Mouse (Mus musculus): ENCODE measurements at regions not wholly inside any gene's neighbourhood (a gene's known extent, or its start where the extent isn't known, plus 50 kb on each side); places are given as distances from the start of the nearest gene placed in this dataset.

DNA sequence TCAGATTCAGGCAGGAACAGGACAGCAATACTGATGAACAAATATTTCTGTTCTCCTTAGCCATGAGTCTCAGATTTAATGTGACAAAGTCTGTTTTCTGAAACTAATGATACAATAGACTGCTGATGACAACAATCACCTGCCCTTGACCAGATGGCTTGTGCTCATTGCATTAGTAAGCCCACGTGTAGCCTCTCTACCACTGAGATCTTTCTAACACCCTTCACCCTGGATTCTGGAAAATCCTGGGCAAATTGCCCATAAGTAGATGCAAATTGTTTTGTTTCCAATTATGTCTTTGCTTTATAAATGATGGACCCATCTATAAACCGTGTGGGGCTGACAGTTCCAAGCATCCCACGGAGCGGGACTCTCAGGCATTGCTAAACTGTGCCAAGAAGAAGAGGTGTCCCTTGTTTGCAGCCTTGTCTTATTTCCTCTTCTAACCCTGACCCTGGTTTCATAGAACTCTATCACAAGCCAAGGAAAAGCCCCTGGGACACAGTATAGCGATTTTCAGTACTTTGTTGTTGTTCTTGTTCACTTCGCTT is 475.7 kb downstream of the Tmem135 start:
- TF ChIP-seq CTCF (conservative IDR thresholded peaks at IDR 0.05), result no peak
- Histone ChIP-seq H3K4me3 (no peak overlapping the region), H3K27ac (no peak overlapping the region)
- DNase-seq (ENCODE audit: low spot score in 2 of 2), result no peak
